Mouse (Mus musculus) ES-E14 (cell line): ENCODE measurements around the gene Atxn1. TPM values are rescaled to one million over a fixed set of nuclear protein-coding genes. Genes with fewer than 3 reads are reported as not detected.

Experiments used
- DNase-seq: peaks from one replicate; pipeline ENCODE4 v3.0.0-alpha.2; 2013; ENCODE audit warnings: low read depth, low spot score
- H3K27ac ChIP-seq: 2 replicates; pipeline ENCODE4 v1.5.1; 2012; ENCODE audit warnings: low read depth, mild to moderate bottlenecking, low read length, moderate library complexity, mixed read lengths; ENCODE audit not compliant: poor library complexity, insufficient read depth, severe bottlenecking
- H3K36me3 ChIP-seq: 2 replicates; pipeline ENCODE4 v1.6.1; 2012; ENCODE audit warnings: mild to moderate bottlenecking, low read length, moderate library complexity, mixed read lengths; ENCODE audit not compliant: control insufficient read depth, poor library complexity, insufficient read depth, severe bottlenecking
- H3K4me1 ChIP-seq, 2 experiments: fragments of 150-350 bp in 1 of 2; sonication (generic) in 1 of 2; 2 replicates each; pipeline ENCODE4 v1.6.1; 2012; ENCODE audit warnings: low read length in 2 of 2, mild to moderate bottlenecking in 1 of 2, mixed read lengths in 1 of 2; ENCODE audit not compliant: control insufficient read depth in 2 of 2, insufficient read depth in 2 of 2, poor library complexity in 1 of 2
- H3K4me3 ChIP-seq, 2 experiments: fragments of 150-350 bp in 1 of 2; sonication (generic) in 1 of 2; 2 replicates each; pipeline ENCODE4 v1.5.1; 2012; ENCODE audit warnings: low read length in 2 of 2, low read depth in 1 of 2, mild to moderate bottlenecking in 1 of 2, mixed read lengths in 1 of 2; ENCODE audit not compliant: insufficient read depth in 1 of 2, poor library complexity in 1 of 2, severe bottlenecking in 1 of 2
- H3K9ac ChIP-seq: 2 replicates; pipeline ENCODE4 v1.6.1; 2012; ENCODE audit warnings: low read depth, mild to moderate bottlenecking, low read length, mixed read lengths; ENCODE audit not compliant: poor library complexity, insufficient read depth, severe bottlenecking
- H3K9me3 ChIP-seq: fragments of 150-350 bp; sonication (generic); 2 replicates; pipeline ENCODE4 v1.6.1; 2012; ENCODE audit warnings: low read depth, mild to moderate bottlenecking, low read length; ENCODE audit not compliant: control insufficient read depth, insufficient read depth
- CHD2 ChIP-seq: IDR thresholded peaks from 2 replicates; pipeline ENCODE4 v1.6.1; 2014; ENCODE audit warnings: mild to moderate bottlenecking, low read depth, low read length, inconsistent platforms
- HCFC1 ChIP-seq: IDR thresholded peaks from 2 replicates; pipeline ENCODE4 v1.6.1; 2012; ENCODE audit warnings: low read length, inconsistent platforms, borderline replicate concordance; ENCODE audit not compliant: insufficient read depth
- MAFK ChIP-seq: IDR thresholded peaks from 2 replicates; pipeline ENCODE4 v1.6.1; 2014; ENCODE audit warnings: mild to moderate bottlenecking, low read depth, low read length, inconsistent platforms; ENCODE audit not compliant: insufficient read depth
- ZC3H11A ChIP-seq: IDR thresholded peaks from 2 replicates; pipeline ENCODE4 v1.6.1; 2012; ENCODE audit warnings: low read depth, mild to moderate bottlenecking, inconsistent platforms, low read length, borderline replicate concordance
- ZNF384 ChIP-seq: IDR thresholded peaks from 2 replicates; pipeline ENCODE4 v1.6.1; 2012; ENCODE audit warnings: low read depth, low read length, inconsistent platforms
- in situ Hi-C, 2 experiments: fragments of 600-800 bp; cut with MboI; formaldehyde crosslinking; loops; one replicate each; pipeline ENCODE4 v1.15.1; 2025; ENCODE audit warnings: low sequenced_read_pairs in 2 of 2, inconsistent platforms in 1 of 2; ENCODE audit not compliant: unreplicated experiment in 2 of 2
- total RNA-seq: library from RNA; depleted of rRNA; stranded (reverse); fragments of 300-350 nt; gene quantifications from 2 replicates; pipeline ENCODE4 v1.2.3, GENCODE M21; 2012

The Atxn1 gene
- total RNA-seq, 1 experiment = 7.8 TPM

GRCm38 (mm10) chr13:45686309-45686582 is 278.6 kb downstream of the Atxn1 start:
- no peak overlapping the region for H3K27ac ChIP-seq
- no peak for TF ChIP-seq MAFK
- no peak for TF ChIP-seq ZC3H11A
- no peak for TF ChIP-seq CHD2
- TF ChIP-seq ZNF384 = no peak
- TF ChIP-seq HCFC1 = no peak
- H3K9me3 ChIP-seq = no peaks in the 10 kb centered on the region
- no peak overlapping the region for H3K9ac ChIP-seq
- no peaks in the 10 kb centered on the region for H3K4me1 ChIP-seq
- no peaks in the 10 kb centered on the region for H3K36me3 ChIP-seq
- H3K4me3 ChIP-seq = no peak overlapping the region
- in situ Hi-C loops = no loop called here
- DNase-seq = no peak

DNA sequence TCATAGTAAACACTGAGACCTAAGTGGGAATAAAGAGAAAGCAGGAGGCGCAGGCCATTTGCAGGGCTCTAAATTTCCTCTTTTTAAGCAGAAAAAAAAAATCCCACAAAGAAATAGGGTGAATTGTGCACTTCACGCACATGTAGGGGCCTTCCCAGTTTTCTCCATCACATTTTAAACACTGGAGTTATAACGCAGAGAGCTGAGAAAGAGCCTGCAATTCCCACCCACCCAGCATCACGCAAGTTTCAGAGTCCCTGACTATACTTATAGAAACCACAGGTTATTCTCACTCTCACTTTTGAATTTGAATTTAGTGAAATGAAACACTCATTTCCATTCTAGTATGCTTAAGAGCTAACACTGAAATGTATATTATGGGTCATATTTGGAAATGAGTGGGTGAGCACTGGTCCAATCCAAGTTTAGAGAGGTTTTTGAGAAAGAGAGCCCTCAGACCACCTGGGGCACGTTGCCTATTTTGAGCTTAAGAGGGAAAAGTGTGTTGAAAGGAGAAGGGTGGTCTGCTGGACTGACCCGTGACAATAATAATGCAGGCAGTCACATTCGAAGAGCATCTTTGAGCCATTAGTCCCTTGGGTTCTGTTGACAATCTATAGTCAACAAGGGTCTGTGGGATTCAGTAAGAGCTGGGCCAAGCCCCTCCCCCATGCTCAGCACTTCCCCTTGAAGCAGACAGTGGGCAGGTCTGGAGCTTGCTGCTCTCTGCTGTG is 279.1 kb downstream of the Atxn1 start:
- no peak overlapping the region for H3K4me3 ChIP-seq
- TF ChIP-seq HCFC1 (no peak), MAFK (no peak), CHD2 (no peak), ZC3H11A (no peak), ZNF384 (no peak)
- in situ Hi-C loops = no loop called here
- no peak for DNase-seq
- H3K9ac ChIP-seq = no peak overlapping the region
- no peaks in the 10 kb centered on the region for H3K4me1 ChIP-seq
- no peaks in the 10 kb centered on the region for H3K9me3 ChIP-seq
- no peaks in the 10 kb centered on the region for H3K36me3 ChIP-seq
- H3K27ac ChIP-seq = no peak overlapping the region

DNA sequence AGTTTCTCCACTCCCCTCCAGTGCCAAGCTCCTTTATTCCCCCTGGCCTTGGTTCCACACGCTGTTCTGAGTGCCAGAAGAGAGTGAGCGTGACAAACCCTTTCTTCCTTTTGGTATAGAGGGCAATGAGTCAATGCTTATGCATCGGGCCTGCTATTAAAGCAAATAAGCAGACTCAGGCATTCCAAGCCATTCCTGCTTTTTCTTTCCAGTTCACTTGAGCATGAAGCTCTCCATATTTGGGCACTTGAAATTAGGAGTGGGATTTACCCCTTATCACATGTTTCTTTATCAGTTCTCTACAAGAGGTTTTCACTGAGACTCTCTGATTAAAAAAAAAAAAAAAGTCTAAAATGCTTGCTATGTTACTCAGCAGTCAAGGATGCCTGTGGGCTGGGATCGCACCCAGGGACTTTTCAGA is 279.9 kb downstream of the Atxn1 start:
- H3K4me3 ChIP-seq = no peak overlapping the region
- no peak overlapping the region for H3K9ac ChIP-seq
- DNase-seq = no peak
- H3K27ac ChIP-seq = no peak overlapping the region
- TF ChIP-seq ZC3H11A (no peak), MAFK (no peak), HCFC1 (no peak), CHD2 (no peak), ZNF384 (no peak)
- in situ Hi-C loops = no loop called here
- H3K36me3 ChIP-seq = no peaks in the 10 kb centered on the region
- H3K9me3 ChIP-seq = no peaks in the 10 kb centered on the region
- H3K4me1 ChIP-seq = no peaks in the 10 kb centered on the region

DNA sequence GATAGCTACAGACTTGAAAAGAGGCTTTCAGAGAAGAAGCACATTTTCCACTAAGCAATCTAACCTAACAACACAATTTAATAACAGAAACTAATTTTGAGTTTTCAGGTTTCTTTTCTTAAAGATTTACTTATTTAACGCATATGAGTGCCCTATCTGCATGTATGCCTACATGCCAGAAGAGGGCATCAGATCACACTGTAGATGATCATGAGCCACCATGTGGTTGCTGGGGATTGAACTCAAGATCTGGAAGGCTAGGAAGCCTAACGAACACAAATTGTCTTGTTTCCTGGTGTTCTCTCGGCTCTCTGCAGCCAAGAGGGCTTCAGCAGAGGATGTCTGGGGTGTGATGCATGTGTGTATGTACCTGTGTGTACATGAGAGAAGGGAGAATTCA is 280.8 kb downstream of the Atxn1 start:
- TF ChIP-seq CHD2 (no peak), MAFK (no peak), ZC3H11A (no peak), HCFC1 (no peak), ZNF384 (no peak)
- no peak overlapping the region for H3K27ac ChIP-seq
- in situ Hi-C loops = no loop called here
- no peaks in the 10 kb centered on the region for H3K4me1 ChIP-seq
- H3K9me3 ChIP-seq = no peaks in the 10 kb centered on the region
- H3K9ac ChIP-seq = no peak overlapping the region
- H3K4me3 ChIP-seq = no peak overlapping the region
- H3K36me3 ChIP-seq = no peaks in the 10 kb centered on the region
- no peak for DNase-seq

DNA sequence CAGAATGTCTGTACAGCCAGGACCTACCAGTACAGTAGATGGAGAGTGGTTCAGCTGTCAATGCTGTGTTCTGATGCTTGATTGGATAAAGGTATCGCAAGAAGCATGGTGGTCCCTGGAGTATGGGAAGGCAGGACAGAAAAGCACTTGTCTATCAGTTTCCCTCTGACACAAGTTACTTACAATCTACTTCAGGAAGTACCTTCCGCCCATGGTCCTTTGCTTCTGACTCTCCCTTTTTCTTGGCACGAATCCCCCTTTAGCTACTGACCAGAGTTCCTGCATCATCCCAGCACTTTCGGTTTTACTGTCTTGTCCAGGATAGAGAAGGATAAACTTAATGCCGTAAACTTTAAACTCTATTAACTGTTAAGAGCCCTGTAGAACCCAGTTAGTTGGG is 283.6 kb downstream of the Atxn1 start:
- no peak for TF ChIP-seq CHD2
- no peak for TF ChIP-seq ZC3H11A
- TF ChIP-seq HCFC1 = no peak
- no peak for TF ChIP-seq ZNF384
- TF ChIP-seq MAFK = no peak
- H3K27ac ChIP-seq = no peak overlapping the region
- no peak overlapping the region for H3K9ac ChIP-seq
- in situ Hi-C loops = no loop called here
- H3K4me3 ChIP-seq = no peak overlapping the region
- no peaks in the 10 kb centered on the region for H3K9me3 ChIP-seq
- no peak for DNase-seq
- H3K4me1 ChIP-seq = no peaks in the 10 kb centered on the region
- no peaks in the 10 kb centered on the region for H3K36me3 ChIP-seq
